Mouse (Mus musculus) CH12.LX (cell line): Measurements from ENCODE around the gene Ttll11.

Experiments used
- CHD2 ChIP-seq: IDR thresholded peaks from 2 replicates; pipeline ENCODE4 v1.6.1; 2011; ENCODE audit warnings: low read length, improper control_type of control experiment
- CTCF ChIP-seq, 2 experiments: IDR thresholded peaks in 1 of 2; conservative IDR thresholded peaks in 1 of 2; 2 replicates each; pipeline ENCODE4 v1.5.1; 2011 to 2012; ENCODE audit warnings: low read depth in 2 of 2, low read length in 2 of 2, improper control_type of control experiment in 1 of 2, inconsistent platforms in 1 of 2, mild to moderate bottlenecking in 1 of 2, moderate library complexity in 1 of 2
- RCOR1 ChIP-seq: conservative IDR thresholded peaks from 2 replicates; pipeline ENCODE4 v1.6.1; 2012; ENCODE audit warnings: low read depth, mild to moderate bottlenecking, inconsistent platforms, low read length, improper control_type of control experiment

DNA sequence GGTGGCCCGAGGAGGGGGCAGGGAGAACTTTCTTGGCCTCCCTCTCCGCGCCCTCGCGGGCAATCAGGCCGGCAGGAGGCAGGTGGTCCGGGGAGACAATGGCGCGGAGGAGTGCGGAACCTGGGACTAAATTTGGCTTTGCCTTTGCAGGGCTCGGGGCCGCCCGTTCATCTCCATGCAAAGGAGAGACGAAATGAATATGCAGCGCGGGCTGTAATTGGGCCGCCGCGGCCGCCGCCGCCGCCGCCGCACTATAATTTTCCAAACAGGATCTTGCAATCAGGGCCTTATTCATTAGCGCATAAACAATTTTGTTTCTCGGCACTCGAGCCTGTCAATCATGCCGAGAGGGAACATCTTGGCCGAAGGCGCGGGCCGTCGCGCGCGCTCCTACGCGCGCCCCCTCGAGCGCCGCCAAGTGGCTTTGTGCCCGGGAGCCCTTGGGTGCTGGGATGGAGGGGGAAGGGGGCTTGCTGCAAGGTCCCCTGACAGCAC lies 31.7 kb upstream of the Ttll11 start:
- TF ChIP-seq RCOR1 (0 out of 2 replicates have a peak, but pooled peaks have one; percentile 35), CTCF (conservative IDR thresholded peaks at IDR 0.05 in 1 of 2, IDR thresholded peaks at IDR 0.05 in 1 of 2; ENCODE audit: low read depth in 2 of 2, low read length in 2 of 2) (peak in 1 of 2 experiments; percentile 53; a peak in 2 of 4 replicates), CHD2 (0 out of 2 replicates have a peak, but pooled peaks have one; percentile 19)
